Mouse (Mus musculus): Measurements from ENCODE around the gene Gtpbp2. TPM values are rescaled to one million over a fixed set of nuclear protein-coding genes. Genes with fewer than 3 reads are reported as not detected.

Gtpbp2 gene
- polyA plus RNA-seq (2017; shearing (Covaris generic)), result 10 to 100 TPM; 81.7 to 84.5 TPM

DNA sequence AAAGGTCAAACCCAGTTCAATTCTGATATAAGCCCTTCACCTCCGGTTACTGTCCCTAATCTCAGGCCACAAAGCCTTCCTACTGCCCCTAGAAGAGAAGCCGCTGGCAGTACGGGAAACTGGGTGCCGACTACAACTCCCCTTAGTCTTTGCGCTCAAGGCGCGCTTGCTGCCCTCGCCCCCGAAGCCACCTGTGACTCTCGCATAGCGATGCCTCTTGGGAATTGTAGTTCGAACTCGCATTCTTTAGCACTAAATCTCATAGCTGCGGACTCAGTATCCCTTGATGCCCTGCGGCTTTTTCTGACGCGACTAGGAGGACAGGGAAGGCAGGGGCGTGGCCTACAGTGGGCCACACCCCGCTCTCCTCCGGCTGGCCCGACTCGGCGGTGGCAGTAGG, at the start of gene Gtpbp2:
TSS of gene Gtpbp2 (plus strand) at position 347 of the 400 bp plus-strand sequence.

DNA sequence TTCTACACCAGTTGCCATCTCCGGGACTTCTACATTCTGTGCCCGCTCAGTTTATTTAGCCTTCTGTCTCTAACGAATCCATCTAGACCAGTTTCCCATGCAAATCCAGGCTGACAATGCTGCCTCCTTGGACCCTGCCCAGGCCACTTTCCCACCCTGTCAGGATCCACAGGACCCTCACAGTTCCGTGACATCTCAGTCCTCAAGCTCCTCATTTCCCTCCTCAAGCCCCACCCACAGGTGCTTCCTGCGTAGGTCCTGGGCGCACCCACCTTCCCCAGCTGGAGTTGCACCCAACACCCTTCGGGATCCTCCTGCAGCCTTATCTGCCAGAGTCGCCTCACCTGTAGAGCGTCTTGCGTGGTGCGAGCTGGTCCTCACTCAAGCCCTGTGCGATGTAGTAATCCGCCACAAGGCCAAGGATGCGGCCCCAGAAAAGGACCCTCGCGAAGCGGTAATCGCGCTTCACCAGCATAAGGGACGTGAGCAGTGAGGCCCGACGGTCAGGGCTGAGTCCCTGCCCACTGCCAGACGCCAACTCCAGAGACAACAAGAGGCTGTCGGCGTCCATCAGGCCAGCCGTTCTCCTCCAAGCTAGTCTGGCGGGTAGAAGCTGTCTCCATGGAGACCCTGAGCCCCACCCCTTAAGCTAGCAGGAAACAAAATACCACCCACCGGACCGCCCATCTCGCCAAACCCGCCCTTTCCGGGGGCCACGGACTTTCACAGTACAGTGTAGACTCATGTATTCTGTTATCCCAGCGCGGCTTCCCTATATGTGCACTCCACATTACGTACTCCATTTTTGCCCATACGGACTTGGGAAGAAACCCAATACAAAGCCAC, 17.0 kb upstream of the Gtpbp2 start, which contains the start of gene Rsph9:
TSS of gene Rsph9 (minus strand) at position 639 of the 846 bp plus-strand sequence.

DNA sequence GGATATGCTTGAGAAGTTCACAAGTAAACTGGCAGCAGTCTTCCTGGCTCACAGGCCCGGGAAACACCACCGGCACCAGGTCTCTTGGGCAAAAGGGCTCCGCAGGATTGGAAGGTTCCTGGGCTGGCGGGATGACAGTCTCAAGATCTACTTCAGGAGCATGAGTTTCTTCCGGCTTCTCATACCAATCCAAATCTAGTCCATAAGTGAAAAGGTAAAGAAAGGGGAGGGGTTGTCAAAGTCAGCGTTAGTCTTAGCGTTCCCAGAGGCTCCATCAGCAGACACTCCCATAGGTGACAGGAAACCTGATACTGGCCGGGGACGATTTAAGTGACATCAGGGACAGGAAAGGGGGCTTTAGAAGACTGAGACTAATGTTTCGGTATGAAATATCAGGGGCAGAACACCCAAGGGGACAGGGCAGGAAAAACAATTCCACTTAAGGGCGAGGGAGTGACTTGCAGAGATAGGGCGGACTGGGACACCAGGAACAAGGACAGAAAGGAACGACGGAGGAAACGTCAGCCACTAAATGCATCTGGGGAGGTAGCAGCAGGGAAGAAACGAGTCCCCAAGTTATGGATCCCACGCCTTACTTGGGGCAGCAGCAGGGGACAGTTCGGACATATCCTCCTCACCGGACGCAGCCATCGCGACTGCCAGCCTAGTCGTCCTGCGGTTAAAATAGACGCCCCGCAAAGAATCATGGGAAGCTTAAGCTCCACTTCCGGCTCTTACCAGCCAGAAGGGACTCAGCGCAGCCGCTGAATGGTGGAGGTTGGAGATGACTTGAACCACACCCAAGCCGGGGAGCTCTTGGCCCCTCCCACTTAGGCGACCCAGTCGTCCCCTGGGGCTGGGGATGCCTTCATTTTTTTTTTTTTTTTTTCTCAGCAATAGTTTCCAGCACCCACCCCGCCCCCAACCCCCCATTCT, 7.7 kb upstream of the Gtpbp2 start, which contains the start of gene Mad2l1bp:
TSS of gene Mad2l1bp (minus strand) at position 707 of the 936 bp plus-strand sequence.

DNA sequence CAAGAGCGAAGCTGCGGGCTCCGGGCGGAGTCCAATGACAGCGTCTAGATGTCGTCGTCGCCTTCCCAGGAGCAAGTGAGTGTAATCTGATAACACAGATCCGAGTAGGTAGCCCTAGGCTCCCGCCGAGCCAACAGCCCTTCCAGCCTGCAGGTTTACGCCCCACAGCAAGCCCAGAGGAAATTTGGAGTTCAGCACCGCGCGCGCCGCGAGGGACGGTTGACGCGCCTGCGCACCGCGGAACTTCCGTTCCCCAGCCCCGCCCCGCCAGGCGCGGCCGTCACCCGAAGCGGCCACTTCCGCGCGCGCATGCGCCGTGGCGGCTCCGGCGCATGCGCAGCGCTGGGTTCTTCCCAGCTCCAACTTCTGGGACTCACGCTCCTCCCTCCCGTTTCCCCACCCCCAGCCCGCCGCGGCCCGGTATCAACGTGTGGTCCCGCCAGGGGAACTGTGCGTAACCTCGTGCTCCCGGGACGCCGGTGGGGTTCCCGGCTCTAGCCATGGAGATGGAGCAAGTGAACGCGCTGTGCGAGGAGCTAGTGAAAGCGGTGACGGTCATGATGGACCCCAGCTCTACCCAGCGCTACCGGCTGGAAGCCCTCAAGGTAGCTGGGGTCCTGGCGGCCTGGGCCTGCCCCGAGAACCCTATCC, 41.7 kb downstream of the Gtpbp2 start, which contains the start of the genes Polh and Xpo5:
TSS of gene Polh (minus strand) at position 225 of the 651 bp plus-strand sequence.
TSS of gene Xpo5 (plus strand) at position 362 of the 651 bp plus-strand sequence.

Other genes starting within 250 kb of the Gtpbp2 start
- gene Vegfa, start 128.7 kb upstream of the Gtpbp2 start, polyA plus RNA-seq (2017; shearing (Covaris generic)), result under 1 TPM in 1 of 2 experiments, not detected in 1; 0.88 TPM
- 10 to 100 TPM; 82.4 to 96.8 TPM for gene Mrps18a, start 50.0 kb upstream of the Gtpbp2 start, polyA plus RNA-seq (2017; shearing (Covaris generic))
- gene Rsph9, start 16.8 kb upstream of the Gtpbp2 start, polyA plus RNA-seq (2017; shearing (Covaris generic)), result 1 to 10 TPM in 1 of 2 experiments, under 1 TPM in 1; 0.45 to 2.1 TPM
- gene Mad2l1bp, start 7.5 kb upstream of the Gtpbp2 start, polyA plus RNA-seq (2017; shearing (Covaris generic)), result 10 to 100 TPM; 53.3 to 59.9 TPM
- 1 to 10 TPM; 6.2 to 6.3 TPM for gene Polh, start 41.6 kb downstream of the Gtpbp2 start, polyA plus RNA-seq (2017; shearing (Covaris generic))
- gene Xpo5, start 41.8 kb downstream of the Gtpbp2 start, polyA plus RNA-seq (2017; shearing (Covaris generic)), result 10 to 100 TPM; 33.3 to 33.6 TPM
- gene Polr1c, start 87.0 kb downstream of the Gtpbp2 start, polyA plus RNA-seq (2017; shearing (Covaris generic)), result 10 to 100 TPM; 39.4 to 64.3 TPM
- gene Yipf3, start 87.0 kb downstream of the Gtpbp2 start, polyA plus RNA-seq (2017; shearing (Covaris generic)), result 100 to 1,000 TPM; 171 to 238 TPM
- under 1 TPM; 0.18 to 0.33 TPM for gene Lrrc73, start 92.5 kb downstream of the Gtpbp2 start, polyA plus RNA-seq (2017; shearing (Covaris generic))
- 10 to 100 TPM; 23.2 to 28.3 TPM for gene Tjap1, start 122.0 kb downstream of the Gtpbp2 start, polyA plus RNA-seq (2017; shearing (Covaris generic))
- gene Dlk2, start 136.4 kb downstream of the Gtpbp2 start, polyA plus RNA-seq (2017; shearing (Covaris generic)), result under 1 TPM in 1 of 2 experiments, not detected in 1; 0.14 TPM
- 1 to 10 TPM; 4.2 to 6.3 TPM for gene Abcc10, start 167.3 kb downstream of the Gtpbp2 start, polyA plus RNA-seq (2017; shearing (Covaris generic))
- 1 to 10 TPM; 5.5 to 8.9 TPM for gene Zfp318, start 222.7 kb downstream of the Gtpbp2 start, polyA plus RNA-seq (2017; shearing (Covaris generic))

Data from activated CD4-positive, CD25-positive, alpha-beta regulatory T cell (primary cell).